In genomic region chr10:4386609-4387591, GRCm38 (mm10) we compare ENCODE assay signal across 8 mouse cellular contexts. TPM values are rescaled to one million over a fixed set of nuclear protein-coding genes. Genes with fewer than 3 reads are reported as not detected.
DNase-seq lines count a peak whose midpoint lies in the region; ATAC-seq lines count a peak whose summit lies in the region.

No protein-coding gene starts in this region.

- under 1% methylated on average over 73 of the region's 133 CpGs for WGBS in forebrain, embryonic 10.5 days
- WGBS in heart, embryonic 16.5 days: under 1% methylated on average over 48 of the region's 133 CpGs
- under 1% methylated on average over 106 of the region's 133 CpGs for WGBS in liver, embryonic 15.5 days (ENCODE audit: insufficient replicate concordance)
- WGBS in neural tube, embryonic 12.5 days: under 1% methylated on average over 112 of the region's 133 CpGs

- no peaks in the 10 kb centered on the region for H3K27me3 ChIP-seq in forebrain, embryonic 10.5 days (ENCODE audit: poor library complexity, severe bottlenecking)
- H3K27me3 ChIP-seq in heart, embryonic 16.5 days (ENCODE audit: control insufficient read depth, insufficient read depth, low read length): no peaks in the 10 kb centered on the region
- H3K27me3 ChIP-seq in liver, embryonic 15.5 days: no peaks in the 10 kb centered on the region
- no peaks in the 10 kb centered on the region for H3K27me3 ChIP-seq in neural tube, embryonic 12.5 days (replicated peaks)

- peak overlapping the region; percentile 79 for H3K4me2 ChIP-seq in heart, embryonic 16.5 days (ENCODE audit: low read depth, low read length)
- peak overlapping the region; percentile 93 for H3K4me2 ChIP-seq in liver, embryonic 15.5 days
- H3K4me2 ChIP-seq in neural tube, embryonic 12.5 days (replicated peaks): peak overlapping the region; percentile 92

- H3K9me3 ChIP-seq in forebrain, embryonic 10.5 days: no peaks in the 10 kb centered on the region
- no peaks in the 10 kb centered on the region for H3K9me3 ChIP-seq in heart, embryonic 16.5 days (replicated peaks; ENCODE audit: control insufficient read depth, low read length)
- no peaks in the 10 kb centered on the region for H3K9me3 ChIP-seq in liver, embryonic 15.5 days (replicated peaks)
- no peaks in the 10 kb centered on the region for H3K9me3 ChIP-seq in neural tube, embryonic 12.5 days

- peak overlapping the region; percentile 99 for H3K27ac ChIP-seq in forebrain, embryonic 10.5 days
- H3K27ac ChIP-seq in heart, embryonic 16.5 days (ENCODE audit: low read length): peak overlapping the region; percentile 95
- H3K27ac ChIP-seq in liver, embryonic 15.5 days (replicated peaks): peak overlapping the region; percentile 97
- H3K27ac ChIP-seq in neural tube, embryonic 12.5 days: peak overlapping the region; percentile 99

- H3K4me1 ChIP-seq in forebrain, embryonic 10.5 days: peaks cover 48% of the 10 kb centered on the region
- peaks cover 43% of the 10 kb centered on the region for H3K4me1 ChIP-seq in heart, embryonic 16.5 days (ENCODE audit: control insufficient read depth, insufficient read depth, low read length)
- H3K4me1 ChIP-seq in liver, embryonic 15.5 days (replicated peaks): peaks cover 69% of the 10 kb centered on the region
- H3K4me1 ChIP-seq in neural tube, embryonic 12.5 days: peaks cover 34% of the 10 kb centered on the region

- DNase-seq in CD8-positive naive resting alpha-beta T cell, adult 2 months (ENCODE audit: low read depth in 2 of 2, low spot score in 2 of 2): peak; percentile 87 to 90
- DNase-seq in c-Kit-positive CD71-negative TER-119-negative erythroid progenitor cells, embryonic 14.5 days (ENCODE audit: low read depth): peak; percentile 85
- DNase-seq in forebrain, embryonic 10.5 days (ENCODE audit: extremely low spot score, low spot score): peak; percentile 92
- DNase-seq in kidney, postnatal 36 days: peak; percentile 97 to 98
- DNase-seq in telencephalon, adult 2 months (ENCODE audit: low read depth, low spot score): peak; percentile 87

- H3K4me3 ChIP-seq in forebrain, embryonic 10.5 days: peak overlapping the region; percentile 95
- peak overlapping the region; percentile 90 for H3K4me3 ChIP-seq in heart, embryonic 16.5 days (ENCODE audit: low read length)
- H3K4me3 ChIP-seq in liver, embryonic 15.5 days (replicated peaks): peak overlapping the region; percentile 96
- H3K4me3 ChIP-seq in neural tube, embryonic 12.5 days: peak overlapping the region; percentile 99

- peak overlapping the region; percentile 85 for H3K9ac ChIP-seq in heart, embryonic 16.5 days (ENCODE audit: low read length)
- peak overlapping the region; percentile 95 for H3K9ac ChIP-seq in liver, embryonic 15.5 days
- peak overlapping the region; percentile 100 for H3K9ac ChIP-seq in neural tube, embryonic 12.5 days

- H3K36me3 ChIP-seq in forebrain, embryonic 10.5 days (replicated peaks): peaks cover 5% of the 10 kb centered on the region
- H3K36me3 ChIP-seq in heart, embryonic 16.5 days (ENCODE audit: control insufficient read depth, insufficient read depth): no peaks in the 10 kb centered on the region
- H3K36me3 ChIP-seq in liver, embryonic 15.5 days (replicated peaks): no peaks in the 10 kb centered on the region
- no peaks in the 10 kb centered on the region for H3K36me3 ChIP-seq in neural tube, embryonic 12.5 days

- peak; percentile 90 for ATAC-seq in heart, embryonic 16.5 days (replicated peaks; ENCODE audit: extremely low read depth, insufficient read depth, low FRiP score)
- ATAC-seq in liver, embryonic 15.5 days (ENCODE audit: insufficient read depth): peak; percentile 93
- ATAC-seq in neural tube, embryonic 12.5 days (ENCODE audit: low FRiP score, low read depth): peak; percentile 93

RNA-seq across cellular contexts. Expression of gene Zbtb2, which starts 1.0 kb away (rescaled TPM):
- 19.7 and 21.6 TPM in 2 replicates for polyA plus RNA-seq in forebrain, embryonic 10.5 days (2016; fragmentation: Nextera tagmentation; extraction: Ambion mirVana)
- polyA plus RNA-seq in heart, embryonic 16.5 days (2015; fragmentation: Nextera tagmentation; extraction: Ambion mirVana): 9.0 and 10.0 TPM in 2 replicates
- polyA plus RNA-seq in liver, embryonic 15.5 days (2015; fragmentation: Nextera tagmentation; extraction: Ambion mirVana): 3.8 and 4.0 TPM in 2 replicates
- 19.6 and 20.1 TPM in 2 replicates for polyA plus RNA-seq in neural tube, embryonic 12.5 days (2016; fragmentation: Nextera tagmentation; extraction: Ambion mirVana)

RNA-seq across cellular contexts. Expression of gene Rmnd1, which starts 45.3 kb away (rescaled TPM):
- polyA plus RNA-seq in forebrain, embryonic 10.5 days (2016; fragmentation: Nextera tagmentation; extraction: Ambion mirVana): 48.5 and 50.1 TPM in 2 replicates
- 119 and 122 TPM in 2 replicates for polyA plus RNA-seq in heart, embryonic 16.5 days (2015; fragmentation: Nextera tagmentation; extraction: Ambion mirVana)
- 17.2 and 19.0 TPM in 2 replicates for polyA plus RNA-seq in liver, embryonic 15.5 days (2015; fragmentation: Nextera tagmentation; extraction: Ambion mirVana)
- polyA plus RNA-seq in neural tube, embryonic 12.5 days (2016; fragmentation: Nextera tagmentation; extraction: Ambion mirVana): 48.9 and 49.4 TPM in 2 replicates

RNA-seq across cellular contexts. Expression of gene Armt1, which starts 45.4 kb away (rescaled TPM):
- polyA plus RNA-seq in forebrain, embryonic 10.5 days (2016; fragmentation: Nextera tagmentation; extraction: Ambion mirVana): 33.5 and 34.1 TPM in 2 replicates
- 16.2 and 18.0 TPM in 2 replicates for polyA plus RNA-seq in heart, embryonic 16.5 days (2015; fragmentation: Nextera tagmentation; extraction: Ambion mirVana)
- polyA plus RNA-seq in liver, embryonic 15.5 days (2015; fragmentation: Nextera tagmentation; extraction: Ambion mirVana): 12.5 and 12.6 TPM in 2 replicates
- polyA plus RNA-seq in neural tube, embryonic 12.5 days (2016; fragmentation: Nextera tagmentation; extraction: Ambion mirVana): 20.5 and 21.2 TPM in 2 replicates

Comparison
In these comparisons a context has a peak if more than half of its experiments do, and no peak if none do; other contexts are left out.
1. Peak in every context shown above with its lines: DNase-seq, ATAC-seq, H3K4me3 ChIP-seq and H3K27ac ChIP-seq.